Mouse (Mus musculus): Measurements from ENCODE around the gene Atp5k.

The Atp5k gene

DNA sequence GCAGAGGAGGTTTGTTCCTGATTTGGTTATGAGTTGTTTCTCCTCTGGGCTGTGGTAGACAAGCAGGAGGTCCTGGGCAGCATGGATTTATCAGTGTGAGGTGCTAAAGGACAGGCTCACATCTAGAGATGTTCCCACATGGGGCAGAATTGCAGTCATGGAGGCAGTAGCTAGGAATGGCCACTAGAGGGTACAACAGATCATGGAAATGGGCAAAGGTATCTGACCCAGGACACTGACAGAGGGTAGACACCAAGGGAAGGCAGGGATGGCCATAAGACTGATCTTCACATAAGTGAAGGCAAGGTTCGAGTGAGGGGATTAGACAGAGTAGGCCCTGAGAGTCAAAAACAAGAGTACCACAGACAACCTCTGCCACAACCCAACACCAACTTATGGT lies 7.1 kb downstream of the Atp5k start:
- peak; percentile 11 for DNase-seq (ENCODE audit: low read depth, low spot score)

DNA sequence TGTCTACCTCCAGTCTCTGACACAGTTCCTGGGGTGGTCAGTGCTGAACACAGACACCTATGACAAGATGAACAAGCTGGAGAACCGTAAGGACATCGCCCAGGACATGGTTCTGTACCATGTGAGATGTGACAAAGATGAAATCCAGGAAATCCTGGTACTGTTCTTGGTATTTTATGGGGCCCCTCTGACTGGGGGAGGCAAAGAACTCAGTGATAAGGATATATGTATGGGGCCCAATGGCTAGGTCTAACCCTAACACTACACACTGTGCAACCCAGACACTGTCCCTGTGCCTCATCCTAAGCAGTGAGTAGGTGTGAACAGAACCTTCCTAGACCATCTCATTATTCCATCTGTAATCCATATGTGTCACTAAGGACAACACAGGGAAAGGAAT lies 10.8 kb downstream of the Atp5k start:
- no peak for DNase-seq (ENCODE audit: low read depth, low spot score)

DNA sequence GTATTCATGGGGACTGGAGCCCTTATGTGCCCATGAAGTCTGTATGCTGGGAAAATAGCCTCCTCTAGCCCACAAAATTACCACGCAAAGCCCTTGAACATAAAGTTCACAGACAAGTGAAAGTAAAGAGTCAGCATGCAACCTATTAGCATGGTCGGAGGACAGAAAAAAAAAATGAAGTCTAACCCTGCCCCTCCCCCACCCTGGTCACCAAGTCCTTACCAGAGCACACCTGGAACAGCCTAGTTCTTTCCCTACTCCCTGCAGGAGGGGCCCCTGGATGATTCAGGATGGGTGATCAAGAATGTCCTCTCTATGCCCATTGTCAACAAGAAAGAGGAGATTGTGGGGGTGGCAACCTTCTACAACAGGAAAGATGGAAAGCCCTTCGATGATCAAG lies 11.5 kb downstream of the Atp5k start:
- no peak for DNase-seq (ENCODE audit: low read depth, low spot score)

DNA sequence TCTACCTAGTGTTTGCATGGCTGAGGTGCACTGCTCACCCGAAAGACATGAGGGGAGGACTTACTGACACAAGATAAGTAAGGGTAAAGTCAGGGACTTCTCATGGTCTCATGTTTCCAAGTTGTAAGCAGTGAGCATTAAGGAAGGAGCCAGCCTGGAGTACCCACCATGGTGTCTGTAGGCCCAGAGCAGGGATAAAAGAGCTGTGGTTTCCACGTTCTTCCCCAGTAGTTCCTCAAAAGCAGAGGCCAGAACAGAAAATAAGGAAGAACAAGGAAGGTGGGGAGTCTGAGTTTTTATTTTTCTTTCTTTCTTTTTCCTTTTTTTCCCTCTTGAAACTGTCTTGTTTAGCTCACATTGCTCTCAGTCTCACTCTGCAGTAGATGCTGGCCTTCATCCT lies 19.5 kb downstream of the Atp5k start:
- no peak for DNase-seq (ENCODE audit: low read depth, low spot score)

DNA sequence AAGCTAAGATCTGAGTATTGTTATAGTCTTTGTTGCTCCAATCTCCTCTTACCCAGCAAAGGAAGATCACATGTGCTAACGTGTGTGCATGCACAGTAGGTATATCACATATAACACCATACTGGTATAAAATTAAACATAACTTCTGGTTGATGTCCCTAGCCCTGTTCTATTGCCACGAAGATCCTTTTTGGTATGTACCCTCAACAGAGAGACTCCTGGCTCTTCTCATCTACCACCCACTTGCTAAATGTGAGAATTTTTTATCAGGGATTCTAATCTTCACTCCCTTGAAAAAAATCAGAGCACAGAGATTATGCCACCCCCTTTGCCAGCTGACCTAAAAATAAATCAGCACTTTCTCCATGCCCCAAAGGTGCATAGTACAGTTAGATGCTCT lies 27.3 kb downstream of the Atp5k start:
- no peak for DNase-seq (ENCODE audit: low read depth, low spot score)

DNA sequence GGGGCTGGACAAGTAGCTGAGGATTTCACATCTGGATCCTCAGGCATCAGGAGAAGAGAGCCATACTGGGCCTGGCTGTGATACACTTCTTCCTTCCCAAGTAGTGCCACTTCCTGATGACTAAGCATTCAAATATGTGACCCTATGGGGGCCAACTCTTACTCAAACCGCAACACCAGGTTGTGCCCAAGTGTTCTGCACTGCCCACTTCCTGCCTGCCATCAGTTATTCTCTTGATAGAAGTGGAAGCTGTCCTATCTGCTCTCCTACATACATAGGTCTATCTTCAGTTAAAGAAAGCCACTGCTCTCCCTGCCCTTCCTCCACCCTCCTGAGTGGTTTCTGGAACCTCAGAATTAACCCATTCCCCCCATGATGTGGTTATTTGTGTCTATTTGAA lies 28.8 kb downstream of the Atp5k start:
- DNase-seq (ENCODE audit: low read depth, low spot score): no peak

DNA sequence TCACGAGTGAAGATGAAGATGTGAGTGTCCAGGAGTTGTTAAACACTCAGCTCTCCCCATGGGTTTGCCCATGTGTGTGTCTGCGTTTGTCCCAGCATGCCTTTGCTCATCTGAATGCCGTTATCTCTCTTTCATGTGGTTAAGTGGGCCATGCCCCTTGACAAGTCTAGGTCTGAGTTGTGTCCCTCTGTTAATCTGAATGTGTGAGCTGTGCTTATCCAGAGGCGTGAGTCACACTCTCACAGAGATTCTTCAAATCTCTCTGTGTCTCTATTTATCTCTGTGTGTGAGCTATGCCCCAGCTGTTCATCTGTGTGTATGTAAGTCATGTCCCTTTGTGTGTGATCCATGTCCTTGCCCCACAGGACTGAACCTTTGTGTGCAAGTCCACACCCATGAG lies 30.8 kb downstream of the Atp5k start:
- DNase-seq (ENCODE audit: low read depth, low spot score): no peak

DNA sequence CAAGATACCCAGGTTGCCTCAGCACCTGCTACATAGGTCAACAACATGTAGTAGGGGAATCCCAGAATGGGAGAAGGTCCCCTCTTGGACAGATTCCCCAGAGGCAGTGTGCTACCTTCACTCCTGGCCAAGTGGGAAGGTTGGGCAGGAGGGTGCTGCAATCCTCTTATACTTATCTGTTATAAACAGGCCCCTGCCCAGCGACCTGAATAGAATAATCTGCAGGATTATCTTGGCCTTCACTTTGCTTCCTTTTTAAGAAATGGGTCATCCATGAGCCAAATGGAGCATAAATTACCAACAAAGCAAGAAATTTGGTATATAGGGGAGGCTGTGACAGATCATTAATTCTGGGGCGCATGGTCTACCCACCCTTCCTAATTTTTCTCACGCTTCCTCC lies 44.5 kb downstream of the Atp5k start:
- DNase-seq (ENCODE audit: low read depth, low spot score): no peak

DNA sequence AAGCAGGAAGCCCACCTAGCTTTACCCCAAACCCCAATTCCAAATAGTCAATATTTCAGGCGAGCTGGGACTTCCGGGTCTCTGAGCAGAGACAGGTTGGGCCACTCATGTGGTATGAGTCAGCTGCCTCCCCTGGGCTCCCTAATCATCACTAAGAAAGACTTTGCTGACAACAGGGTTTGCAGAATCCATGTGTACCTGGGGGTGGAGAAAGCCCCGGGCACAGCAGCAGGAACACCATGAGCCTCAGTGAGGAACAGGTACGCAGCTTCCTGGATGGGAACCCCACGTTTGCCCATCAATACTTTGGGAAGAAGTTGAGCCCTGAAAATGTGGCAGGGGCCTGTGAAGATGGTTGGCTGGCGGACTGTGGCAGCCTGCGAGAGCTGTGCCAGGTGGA lies 46.0 kb downstream of the Atp5k start, which contains the start of gene Pde6b:
Gene Pde6b, plus strand, starts transcription at position 191 of the 400 bp plus-strand sequence.
- DNase-seq (ENCODE audit: low read depth, low spot score): no peak

DNA sequence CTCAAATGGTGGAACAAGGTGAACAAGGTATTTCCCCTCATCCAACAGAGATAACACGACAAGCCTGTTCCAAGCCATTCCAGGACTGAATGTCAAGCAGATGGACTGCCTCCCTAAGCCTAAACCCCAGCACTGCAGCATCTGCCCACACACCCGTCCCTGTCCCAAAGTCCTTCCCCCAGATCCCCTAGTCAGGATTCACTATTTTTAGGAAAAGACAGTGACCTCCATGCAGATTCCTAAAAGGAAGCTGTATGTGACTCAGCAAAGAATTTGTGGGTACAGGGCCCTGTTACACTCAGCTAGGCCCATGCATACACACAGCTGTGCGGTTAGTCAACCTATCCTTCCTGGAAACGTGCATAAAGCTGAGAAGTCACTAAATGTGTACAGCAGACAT lies 47.8 kb downstream of the Atp5k start:
- DNase-seq (ENCODE audit: low read depth, low spot score): no peak

DNA sequence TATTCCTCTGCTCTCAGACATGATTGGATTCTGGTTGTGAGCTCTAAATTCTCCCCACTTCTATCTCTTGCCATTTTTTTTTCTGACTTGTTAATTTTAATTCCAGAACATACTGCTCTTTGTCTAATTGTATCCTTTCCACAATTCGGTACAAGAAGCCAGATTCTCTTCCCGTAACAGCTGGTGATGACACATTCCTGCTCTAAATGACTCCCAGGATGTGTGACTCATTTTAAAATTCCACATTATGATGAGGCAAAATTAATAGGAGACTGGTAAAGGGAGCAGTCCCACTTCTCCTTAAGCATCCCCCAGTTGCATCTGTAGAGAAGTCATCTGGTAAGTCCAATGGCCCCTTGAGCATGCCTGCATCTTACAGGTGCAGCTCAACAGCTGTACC lies 48.6 kb downstream of the Atp5k start:
- no peak for DNase-seq (ENCODE audit: low read depth, low spot score)

All from embryo, embryonic 11.5 days (tissue).